In genomic region chr11:62934795-62935514, GRCm38 (mm10) we compare ENCODE assay signal across 24 mouse cellular contexts. TPM values are rescaled to one million over a fixed set of nuclear protein-coding genes. Genes with fewer than 3 reads are reported as not detected.
DNase-seq lines count a peak whose midpoint lies in the region; ATAC-seq and TF ChIP-seq lines count a peak whose summit lies in the region.
"Had no signal": no experiment of that assay in that cellular context is flagged by ENCODE, and none has a peak within 500 bp of the region (broad histone marks: within the 10 kb centered on the region; RNA-seq: fewer than 3 reads in every experiment).

No protein-coding gene starts in this region.

- no peak for TF ChIP-seq POLR2A in kidney, adult 2 months (IDR thresholded peaks at IDR 0.05; ENCODE audit: low read depth, low read length)

- peak; percentile 9 for DNase-seq in adrenal gland, postnatal 25 days
- DNase-seq in adrenal gland, postnatal 14 days: no peak
- DNase-seq in kidney, adult 2 months: peak; percentile 33
- no peak for DNase-seq in kidney, postnatal 14 days
- DNase-seq in midbrain, embryonic 11.5 days (ENCODE audit: low spot score, missing footprints): peak; percentile 41
- no peak for DNase-seq in midbrain, embryonic 10.5 days (ENCODE audit: low spot score)
- no peak for DNase-seq in cerebellum, adult 9-10 months
- DNase-seq: cerebellum, adult 18-20 months; kidney, postnatal 25 days; layer of hippocampus, adult 9-11 months; thymus, adult 2 months had no signal

- peaks cover 3% of the 10 kb centered on the region; the same call in 1 of the 2 replicates for H3K4me1 ChIP-seq in kidney, adult 2 months (ENCODE audit: control insufficient read depth, insufficient read depth, low read length)
- no peaks in the 10 kb centered on the region for H3K4me1 ChIP-seq in midbrain, embryonic 11.5 days (ENCODE audit: control insufficient read depth, insufficient read depth, low read length)
- peaks cover 3% of the 10 kb centered on the region; the same call in 1 of the 2 replicates for H3K4me1 ChIP-seq in midbrain, embryonic 10.5 days
- H3K4me1 ChIP-seq: embryonic facial prominence, embryonic 10.5 days; heart, embryonic 15.5 days; limb, embryonic 12.5 days had no signal

- H3K27me3 ChIP-seq in kidney, adult 2 months (replicated peaks; ENCODE audit: control insufficient read depth, insufficient read depth, low read length): no peaks in the 10 kb centered on the region
- no peaks in the 10 kb centered on the region for H3K27me3 ChIP-seq in midbrain, embryonic 11.5 days (ENCODE audit: control insufficient read depth, insufficient read depth, low read length)
- H3K27me3 ChIP-seq in midbrain, embryonic 10.5 days (ENCODE audit: low read depth, poor library complexity, severe bottlenecking): no peaks in the 10 kb centered on the region
- H3K27me3 ChIP-seq: CH12.LX; heart, embryonic 15.5 days; limb, embryonic 12.5 days had no signal

- no peak for ATAC-seq in midbrain, embryonic 11.5 days (ENCODE audit: low FRiP score)
- ATAC-seq in erythroblast, adult 5-6 weeks (replicated peaks; ENCODE audit: low FRiP score, poor library complexity, severe bottlenecking): no peak
- ATAC-seq: forebrain, embryonic 14.5 days; intestine, postnatal 0 days had no signal

- no peak overlapping the region for H3K9ac ChIP-seq in midbrain, embryonic 11.5 days (ENCODE audit: low read length)
- H3K9ac ChIP-seq: heart, embryonic 15.5 days; hindbrain, embryonic 14.5 days; limb, embryonic 12.5 days had no signal

- H3K4me3 ChIP-seq in kidney, adult 2 months (ENCODE audit: insufficient read depth, low read depth, low read length): no peak overlapping the region
- no peak overlapping the region for H3K4me3 ChIP-seq in midbrain, embryonic 11.5 days (ENCODE audit: low read depth, low read length)
- H3K4me3 ChIP-seq in midbrain, embryonic 10.5 days: no peak overlapping the region
- H3K4me3 ChIP-seq: embryonic facial prominence, embryonic 10.5 days; erythroblast, embryonic 14.5 days; heart, embryonic 15.5 days; limb, embryonic 12.5 days; megakaryocyte, embryonic 14.5 days had no signal

- no peaks in the 10 kb centered on the region for H3K36me3 ChIP-seq in kidney, adult 2 months (ENCODE audit: control insufficient read depth, insufficient read depth, low read length)
- H3K36me3 ChIP-seq in midbrain, embryonic 11.5 days (ENCODE audit: control insufficient read depth, insufficient read depth, low read length): no peaks in the 10 kb centered on the region
- no peaks in the 10 kb centered on the region for H3K36me3 ChIP-seq in midbrain, embryonic 10.5 days
- H3K36me3 ChIP-seq: embryonic facial prominence, embryonic 10.5 days; heart, embryonic 15.5 days; limb, embryonic 12.5 days had no signal

- H3K9me3 ChIP-seq in midbrain, embryonic 11.5 days (ENCODE audit: control insufficient read depth, low read length): no peaks in the 10 kb centered on the region
- H3K9me3 ChIP-seq in midbrain, embryonic 10.5 days (replicated peaks): no peaks in the 10 kb centered on the region
- H3K9me3 ChIP-seq: embryonic facial prominence, embryonic 10.5 days; heart, embryonic 15.5 days; limb, embryonic 12.5 days had no signal

- H3K27ac ChIP-seq in kidney, adult 2 months (ENCODE audit: insufficient read depth, low read depth, low read length): no peak overlapping the region
- H3K27ac ChIP-seq in midbrain, embryonic 11.5 days (ENCODE audit: low read depth, low read length): no peak overlapping the region
- no peak overlapping the region for H3K27ac ChIP-seq in midbrain, embryonic 10.5 days (replicated peaks)
- H3K27ac ChIP-seq: embryonic facial prominence, embryonic 10.5 days; heart, embryonic 15.5 days; hindbrain, embryonic 14.5 days; limb, embryonic 12.5 days had no signal

- no peak for TF ChIP-seq CTCF in kidney, adult 2 months (conservative IDR thresholded peaks at IDR 0.05; ENCODE audit: insufficient read depth, insufficient read length, low read depth, low read length)

- H3K4me2 ChIP-seq in midbrain, embryonic 11.5 days: no peak overlapping the region
- H3K4me2 ChIP-seq: heart, embryonic 15.5 days; hindbrain, embryonic 14.5 days; limb, embryonic 12.5 days had no signal

- WGBS in kidney, adult 2 months: 75% methylated on average over 11 of the region's 11 CpGs
- WGBS in midbrain, embryonic 11.5 days: 84% methylated on average over 11 of the region's 11 CpGs
- WGBS in midbrain, embryonic 10.5 days: 88% methylated on average over 11 of the region's 11 CpGs

RNA-seq across cellular contexts. Expression of gene Cdrt4, which starts 16.0 kb away (rescaled TPM):
- total RNA-seq in adrenal gland, postnatal 25 days (2021): not detected in 2 replicates
- not detected in 2 replicates for total RNA-seq in adrenal gland, postnatal 14 days (2021)
- polyA plus RNA-seq in kidney, adult 2 months (2012; rRNA removed): 0.14 TPM in 1 of 2 replicates, not detected in the other
- polyA plus RNA-seq in midbrain, embryonic 11.5 days (2014; fragmentation: Nextera tagmentation; extraction: Ambion mirVana): 0.32 TPM in 1 of 2 replicates, not detected in the other
- not detected in 2 replicates for polyA plus RNA-seq in midbrain, embryonic 10.5 days (2016; fragmentation: Nextera tagmentation; extraction: Ambion mirVana)
- not detected in 2 replicates for total RNA-seq in erythroblast, adult 5-6 weeks (2015; ENCODE audit: low replicate concordance)
- total RNA-seq in erythroblast, adult 5-6 weeks (2017; ENCODE audit: low replicate concordance): not detected in 2 replicates
- total RNA-seq: CH12.LX; midbrain, postnatal 0 days had no signal
- polyA plus RNA-seq: erythroblast, embryonic 14.5 days; forebrain, embryonic 14.5 days; heart, embryonic 15.5 days; hindbrain, embryonic 14.5 days; intestine, postnatal 0 days; limb, embryonic 12.5 days; liver, embryonic 16.5 days; midbrain, postnatal 0 days; stomach, embryonic 14.5 days; thymus, adult 2 months had no signal

RNA-seq across cellular contexts. Expression of gene Tvp23b, which starts 55.7 kb away (rescaled TPM):
- 31.4 and 58.5 TPM in 2 replicates for total RNA-seq in adrenal gland, postnatal 25 days (2021)
- 33.6 and 34.4 TPM in 2 replicates for total RNA-seq in adrenal gland, postnatal 14 days (2021)
- 21.3 and 26.1 TPM in 2 replicates for polyA plus RNA-seq in kidney, adult 2 months (2012; rRNA removed)
- polyA plus RNA-seq in midbrain, embryonic 11.5 days (2014; fragmentation: Nextera tagmentation; extraction: Ambion mirVana): 44.4 and 48.7 TPM in 2 replicates
- polyA plus RNA-seq in midbrain, embryonic 10.5 days (2016; fragmentation: Nextera tagmentation; extraction: Ambion mirVana): 43.1 and 48.3 TPM in 2 replicates
- 2.7 and 10.7 TPM in 2 replicates for total RNA-seq in erythroblast, adult 5-6 weeks (2015; ENCODE audit: low replicate concordance)
- 2.4 and 5.7 TPM in 2 replicates for total RNA-seq in erythroblast, adult 5-6 weeks (2017; ENCODE audit: low replicate concordance)
- polyA plus RNA-seq: erythroblast, embryonic 14.5 days had no signal

Comparison
In these comparisons a context has a peak if more than half of its experiments do, and no peak if none do; other contexts are left out.
1. DNase-seq: peak in adrenal gland, postnatal 25 days (single experiment), kidney, adult 2 months (single experiment) and midbrain, embryonic 11.5 days (single experiment); none in adrenal gland, postnatal 14 days (single experiment), kidney, postnatal 14 days (single experiment), midbrain, embryonic 10.5 days (single experiment) and cerebellum, adult 9-10 months (single experiment).